In genomic region chr6:124630763-124631162, GRCm38 (mm10) we compare ENCODE assay signal across 20 mouse cellular contexts. TPM values are rescaled to one million over a fixed set of nuclear protein-coding genes. Genes with fewer than 3 reads are reported as not detected.
DNase-seq lines count a peak whose midpoint lies in the region; ATAC-seq lines count a peak whose summit lies in the region.
"Had no signal": no experiment of that assay in that cellular context is flagged by ENCODE, and none has a peak within 500 bp of the region (broad histone marks: within the 10 kb centered on the region; RNA-seq: fewer than 3 reads in every experiment).

No protein-coding gene starts in this region.

- peak; percentile 52 for ATAC-seq in megakaryocyte-erythroid progenitor cell, adult 5-6 weeks (replicated peaks; ENCODE audit: low FRiP score, low TSS enrichment, poor library complexity, severe bottlenecking)
- ATAC-seq: activated CD4-positive, CD25-positive, alpha-beta regulatory T cell, adult 4 months; forebrain, embryonic 16.5 days; intestine, embryonic 15.5 days; Patski had no signal

- DNase-seq in 3134 (ENCODE audit: extremely low read depth, insufficient read length, low spot score) (peak; percentile 7), 416B (ENCODE audit: low read depth) (peak; percentile 56), adipocyte (ENCODE audit: low spot score) (no peak)
- DNase-seq in Muller cell, postnatal 12 days (ENCODE audit: inconsistent ontology term), result peak; percentile 76
- DNase-seq in frontal cortex, postnatal 14 days (ENCODE audit: low spot score in 2 of 2), result no peak
- DNase-seq: adrenal gland, adult 2 months; adrenal gland, postnatal 25 days; cerebellum, adult 18-20 months; cerebellum, adult 9-11 months; cerebellum, postnatal 36 days; gastrocnemius, adult 2 months; gastrocnemius, postnatal 25 days; heart, adult 18-20 months; heart, postnatal 14 days; kidney, adult 8-10 months had no signal

RNA-seq across cellular contexts. Expression of gene C1s2, which starts 5.1 kb away (rescaled TPM):
- total RNA-seq in megakaryocyte-erythroid progenitor cell, adult 5-6 weeks (2014; fragmentation: Nextera tagmentation), result not detected in 2 replicates
- not detected in 2 replicates for total RNA-seq in megakaryocyte-erythroid progenitor cell, adult 5-6 weeks (2017)

RNA-seq across cellular contexts. Expression of gene Lpcat3, which starts 32.1 kb away (rescaled TPM):
- 78.8 and 91.1 TPM in 2 replicates for total RNA-seq in megakaryocyte-erythroid progenitor cell, adult 5-6 weeks (2014; fragmentation: Nextera tagmentation)
- total RNA-seq in megakaryocyte-erythroid progenitor cell, adult 5-6 weeks (2017), result 53.1 and 89.0 TPM in 2 replicates

Comparison
In these comparisons a context has a peak if more than half of its experiments do, and no peak if none do; other contexts are left out.
1. DNase-seq: peak in 3134 (single experiment), 416B (single experiment) and Muller cell, postnatal 12 days (single experiment); none in frontal cortex, postnatal 14 days (0 of 2) and adipocyte (single experiment).